Mouse (Mus musculus): ENCODE results near the gene Rnf31.

DNA sequence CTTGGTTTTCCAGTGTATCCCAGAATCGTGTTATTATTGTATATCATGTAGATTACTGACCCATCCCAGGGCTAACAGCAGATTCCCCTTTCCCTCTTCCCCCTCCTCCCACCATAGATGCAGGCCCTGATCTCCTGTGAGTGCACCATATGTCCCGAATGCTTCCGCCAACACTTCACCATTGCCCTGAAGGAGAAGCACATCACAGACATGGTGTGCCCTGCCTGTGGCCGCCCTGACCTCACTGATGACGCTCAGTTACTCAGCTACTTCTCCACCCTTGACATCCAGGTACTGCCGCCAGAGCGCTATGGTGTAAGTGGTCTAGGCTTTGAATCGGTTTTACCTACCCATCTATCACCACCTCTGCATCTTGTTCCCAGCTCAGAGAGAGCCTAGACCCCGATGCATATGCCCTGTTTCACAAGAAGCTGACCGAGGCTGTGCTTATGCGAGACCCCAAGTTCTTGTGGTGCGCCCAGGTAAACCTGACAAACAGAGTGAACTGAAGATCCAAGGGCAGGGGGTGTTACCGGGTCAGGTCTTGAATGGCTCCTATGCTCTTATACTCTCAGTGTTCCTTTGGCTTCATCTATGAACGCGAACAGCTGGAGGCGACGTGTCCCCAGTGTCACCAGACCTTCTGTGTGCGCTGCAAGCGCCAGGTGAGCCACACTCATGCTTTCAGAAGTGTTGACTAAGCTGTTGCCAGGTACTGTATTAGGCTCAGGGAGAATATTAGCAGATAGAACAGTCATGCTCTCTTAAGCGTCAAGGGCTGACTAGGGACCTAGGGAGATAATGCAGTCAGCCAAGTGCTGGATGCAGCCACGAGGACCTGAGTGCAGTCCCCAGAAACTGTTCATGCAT, 7.2 kb downstream of the Rnf31 start:
- TF ChIP-seq POLR2A (IDR thresholded peaks at IDR 0.05; ENCODE audit: insufficient read depth, low read depth, low read length), result no peak
- TF ChIP-seq CTCF (IDR thresholded peaks at IDR 0.05), result no peak
